Mouse (Mus musculus) heart, embryonic 15.5 days (tissue): ENCODE measurements around the gene Pdzph1. TPM values are rescaled to one million over a fixed set of nuclear protein-coding genes. Genes with fewer than 3 reads are reported as not detected.

Experiments used
- polyA plus RNA-seq: library from polyadenylated mRNA; unstranded; fragments of >200 nt; fragmentation: Nextera tagmentation; extraction: Ambion mirVana; gene quantifications from 2 replicates; pipeline ENCODE4 v1.2.1, GENCODE M21; 2015

The Pdzph1 gene
- polyA plus RNA-seq, 1 experiment from 2014 or later: not detected

Other genes with a start within 250 kb of the Pdzph1 start
- 4.7 and 5.9 TPM in 2 replicates for gene Nudt12, start 22.0 kb upstream of the Pdzph1 start, polyA plus RNA-seq